Mouse (Mus musculus) hindbrain, embryonic 13.5 days (tissue): ENCODE measurements at regions not wholly inside any gene's neighbourhood (a gene's known extent, or its start where the extent isn't known, plus 50 kb on each side); places are given as distances from the start of the nearest gene placed in this dataset.
A peak's percentile ranks its signal among the peaks of the same experiment; 100 is the strongest.
"Not testable (repeated sequence)": the region's sequence is repeated elsewhere in the genome, so short reads cannot be mapped to it uniquely, and the experiment has no call there.

Experiments
- ATAC-seq: fragments of 200-750 bp; cut with Nextera tagmentation; 2 replicates; pipeline ENCODE4 v1.8.0; 2017; ENCODE audit warnings: moderate TSS enrichment; ENCODE audit not compliant: low FRiP score
- H3K27ac ChIP-seq: fragments of 300-500 bp; sonication (generic); 2 replicates; pipeline ENCODE4 v1.5.1; 2015; ENCODE audit warnings: inconsistent platforms, mild to moderate bottlenecking, moderate library complexity
- H3K27me3 ChIP-seq: fragments of 300-500 bp; sonication (generic); 2 replicates; pipeline ENCODE4 v1.6.1; 2015; ENCODE audit warnings: mild to moderate bottlenecking, inconsistent platforms
- H3K36me3 ChIP-seq: fragments of 300-500 bp; sonication (generic); 2 replicates; pipeline ENCODE4 v1.6.1; 2015; ENCODE audit warnings: mild to moderate bottlenecking, inconsistent platforms
- H3K4me1 ChIP-seq: fragments of 300-500 bp; sonication (generic); replicated peaks from 2 replicates; pipeline ENCODE4 v1.6.1; 2015; ENCODE audit warnings: inconsistent platforms
- H3K4me2 ChIP-seq: fragments of 300-500 bp; sonication (generic); 2 replicates; pipeline ENCODE4 v1.6.1; 2015; ENCODE audit warnings: inconsistent platforms, mild to moderate bottlenecking, moderate library complexity
- H3K4me3 ChIP-seq: fragments of 300-500 bp; sonication (generic); 2 replicates; pipeline ENCODE4 v1.5.1; 2015; ENCODE audit warnings: mild to moderate bottlenecking, inconsistent platforms
- H3K9ac ChIP-seq: fragments of 300-500 bp; sonication (generic); 2 replicates; pipeline ENCODE4 v1.6.1; 2015; ENCODE audit warnings: mild to moderate bottlenecking, inconsistent platforms
- H3K9me3 ChIP-seq: fragments of 300-500 bp; sonication (generic); 2 replicates; pipeline ENCODE4 v1.6.1; 2016; ENCODE audit warnings: inconsistent platforms
- WGBS: fragments of 180-500 bp; shearing (Covaris S2); methylation state at CpG from one replicate; pipeline ENCODE4 v1.1.7; 2015; 5-methylcytosine and 5-hydroxymethylcytosine counted together

DNA sequence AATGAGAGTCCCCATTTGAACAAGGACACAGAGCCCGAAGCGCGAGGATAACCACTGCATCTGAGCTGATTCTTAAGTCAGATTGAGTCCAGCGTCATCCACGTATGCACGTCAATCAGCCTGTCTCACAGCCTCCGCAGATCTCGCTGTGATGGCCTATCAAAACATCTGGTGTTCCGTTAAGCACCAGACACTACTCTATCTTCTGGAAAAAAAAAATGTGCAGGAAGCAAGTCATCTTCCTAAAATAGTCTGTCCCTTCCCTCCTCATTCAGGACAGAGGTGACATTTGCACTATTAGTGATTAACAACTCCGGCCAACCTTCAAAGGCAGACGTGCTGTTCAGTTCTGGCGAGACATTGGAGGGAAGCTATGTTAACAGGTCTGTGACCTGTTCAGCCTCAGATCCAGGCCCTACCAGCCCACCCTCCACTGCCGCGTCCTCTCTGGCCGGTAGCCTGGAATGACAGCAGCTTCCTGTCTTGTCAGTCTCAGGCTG, 81.0 kb downstream of the Cpn2 start:
- Histone ChIP-seq H3K9me3 (no peaks in the 10 kb centered on the region), H3K4me3 (no peak overlapping the region), H3K27ac (no peak overlapping the region), H3K4me1 (peaks cover 26% of the 10 kb centered on the region), H3K27me3 (peaks cover 96% of the 10 kb centered on the region), H3K4me2 (no peak overlapping the region), H3K36me3 (no peaks in the 10 kb centered on the region), H3K9ac (no peak overlapping the region)
- no peak for ATAC-seq
- 68% methylated on average over 15 of the region's 15 CpGs for WGBS

DNA sequence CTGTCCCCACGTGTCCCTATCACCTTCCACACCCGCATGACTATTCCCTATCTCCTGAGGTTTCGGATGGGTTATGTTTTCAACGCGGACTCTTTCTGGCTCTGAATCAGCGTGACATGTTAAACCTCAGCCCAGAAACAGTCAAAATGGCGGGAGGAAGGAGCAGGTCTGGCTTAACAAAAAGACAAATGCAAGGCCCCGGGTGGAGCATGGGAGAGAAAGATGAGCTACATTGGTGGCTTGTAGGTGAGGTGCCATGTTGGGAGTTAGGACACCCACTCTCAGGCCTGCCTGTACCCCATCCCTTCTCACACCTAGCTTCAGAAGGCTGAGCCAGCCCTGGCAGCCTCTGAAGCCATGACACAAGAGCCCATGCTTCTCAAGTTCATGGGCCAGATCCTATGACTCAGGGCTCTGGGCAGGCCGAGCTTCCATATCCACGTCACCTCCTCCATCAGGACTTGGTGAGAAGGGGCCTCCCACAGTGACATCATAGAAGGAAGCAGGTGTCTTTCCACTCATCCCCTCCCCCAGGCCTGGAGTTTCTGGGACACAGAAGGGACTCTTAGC, 80.5 kb downstream of the Cpn2 start:
- H3K4me2 ChIP-seq, result no peak overlapping the region
- WGBS, result 80% methylated on average over 10 of the region's 10 CpGs
- H3K9ac ChIP-seq, result no peak overlapping the region
- H3K9me3 ChIP-seq, result no peaks in the 10 kb centered on the region
- no peak for ATAC-seq
- no peaks in the 10 kb centered on the region for H3K36me3 ChIP-seq
- peaks cover 96% of the 10 kb centered on the region for H3K27me3 ChIP-seq
- H3K4me3 ChIP-seq, result no peak overlapping the region
- H3K27ac ChIP-seq, result no peak overlapping the region
- H3K4me1 ChIP-seq, result peaks cover 26% of the 10 kb centered on the region

GRCm38 (mm10) chr16:30187400-30187799, 79.9 kb downstream of the Cpn2 start:
- H3K36me3 ChIP-seq, result no peaks in the 10 kb centered on the region
- no peak overlapping the region for H3K27ac ChIP-seq
- no peak for ATAC-seq
- peak overlapping the region; percentile 74 for H3K4me2 ChIP-seq
- H3K27me3 ChIP-seq, result peaks cover 96% of the 10 kb centered on the region
- peak overlapping the region; percentile 41; the same call in 1 of the 2 replicates for H3K4me3 ChIP-seq
- H3K4me1 ChIP-seq, result peaks cover 26% of the 10 kb centered on the region
- H3K9me3 ChIP-seq, result no peaks in the 10 kb centered on the region
- no peak overlapping the region for H3K9ac ChIP-seq
- WGBS, result 50% methylated on average over 9 of the region's 9 CpGs

- under 1% methylated on average over 26 of the region's 26 CpGs for WGBS
- no peaks in the 10 kb centered on the region for H3K36me3 ChIP-seq
- peak overlapping the region; percentile 70 for H3K9ac ChIP-seq
- peak overlapping the region; percentile 74 for H3K4me2 ChIP-seq
- H3K4me3 ChIP-seq, result peak overlapping the region; percentile 41
- no peaks in the 10 kb centered on the region for H3K9me3 ChIP-seq
- peaks cover 96% of the 10 kb centered on the region for H3K27me3 ChIP-seq
- H3K27ac ChIP-seq, result no peak overlapping the region
- peaks cover 26% of the 10 kb centered on the region for H3K4me1 ChIP-seq
- ATAC-seq, result peak; percentile 64
Observed at GRCm38 (mm10) chr16:30187907-30188414, 79.3 kb downstream of the Cpn2 start.

GRCm38 (mm10) chr16:30188769-30189430, 78.4 kb downstream of the Cpn2 start:
- 56% methylated on average over 8 of the region's 8 CpGs for WGBS
- no peak overlapping the region for H3K4me3 ChIP-seq
- ATAC-seq, result no peak; the same call in 1 of the 2 replicates
- H3K4me2 ChIP-seq, result no peak overlapping the region
- H3K27ac ChIP-seq, result no peak overlapping the region
- peaks cover 93% of the 10 kb centered on the region for H3K27me3 ChIP-seq
- no peak overlapping the region for H3K9ac ChIP-seq
- H3K9me3 ChIP-seq, result no peaks in the 10 kb centered on the region
- H3K4me1 ChIP-seq, result peaks cover 34% of the 10 kb centered on the region
- H3K36me3 ChIP-seq, result no peaks in the 10 kb centered on the region

GRCm38 (mm10) chr16:30190351-30190750, 76.9 kb downstream of the Cpn2 start:
- Histone ChIP-seq H3K27me3 (peaks cover 91% of the 10 kb centered on the region), H3K4me1 (peaks cover 29% of the 10 kb centered on the region), H3K4me3 (no peak overlapping the region), H3K4me2 (no peak overlapping the region), H3K9me3 (no peaks in the 10 kb centered on the region), H3K27ac (no peak overlapping the region), H3K36me3 (no peaks in the 10 kb centered on the region), H3K9ac (no peak overlapping the region)
- ATAC-seq, result no peak
- 71% methylated on average over 11 of the region's 11 CpGs for WGBS

DNA sequence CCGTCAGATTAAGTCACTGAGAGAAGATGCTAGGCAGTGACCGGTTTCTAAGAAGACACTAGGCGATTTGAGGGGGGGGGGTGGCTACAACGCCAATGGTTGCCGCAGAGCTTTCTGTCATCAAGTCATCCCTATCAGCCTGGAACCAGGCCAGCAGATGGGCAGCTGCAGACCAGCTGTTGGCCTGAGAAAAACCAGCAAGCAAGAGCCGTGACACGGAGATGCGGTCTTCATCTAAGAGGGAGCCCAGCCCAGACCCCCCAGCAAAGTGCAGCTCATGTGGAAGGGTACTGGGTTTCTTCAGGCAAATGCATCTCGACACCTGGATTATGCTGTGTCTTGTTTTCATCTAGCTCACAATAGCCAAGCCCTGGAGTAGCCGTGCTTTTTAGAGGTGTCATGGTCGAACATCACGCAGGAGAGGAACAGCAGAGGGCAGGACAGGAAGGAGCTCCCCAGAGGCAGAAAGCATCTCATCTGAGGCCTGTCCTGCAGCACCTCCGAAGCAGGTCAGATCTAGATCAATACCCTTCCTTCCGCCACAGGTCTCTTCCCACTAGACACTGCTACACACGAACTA, 76.3 kb downstream of the Cpn2 start:
- H3K27me3 ChIP-seq, result peaks cover 87% of the 10 kb centered on the region
- WGBS, result 74% methylated on average over 15 of the region's 15 CpGs
- H3K4me1 ChIP-seq, result peaks cover 27% of the 10 kb centered on the region
- no peaks in the 10 kb centered on the region for H3K9me3 ChIP-seq
- no peak overlapping the region for H3K4me2 ChIP-seq
- H3K9ac ChIP-seq, result no peak overlapping the region
- H3K4me3 ChIP-seq, result no peak overlapping the region
- H3K36me3 ChIP-seq, result no peaks in the 10 kb centered on the region
- ATAC-seq, result no peak
- H3K27ac ChIP-seq, result no peak overlapping the region

- H3K4me2 ChIP-seq, result no peak overlapping the region
- no peaks in the 10 kb centered on the region for H3K9me3 ChIP-seq
- no peak overlapping the region for H3K9ac ChIP-seq
- peaks cover 16% of the 10 kb centered on the region for H3K4me1 ChIP-seq
- no peak overlapping the region for H3K4me3 ChIP-seq
- H3K27me3 ChIP-seq, result peaks cover 77% of the 10 kb centered on the region
- H3K27ac ChIP-seq, result peak overlapping the region; percentile 12; the same call in 1 of the 2 replicates
- H3K36me3 ChIP-seq, result no peaks in the 10 kb centered on the region
- WGBS, result 44% methylated on average over 8 of the region's 8 CpGs
- peak; percentile 67; the same call in 1 of the 2 replicates for ATAC-seq
Observed at GRCm38 (mm10) chr16:30193294-30194261, 73.7 kb downstream of the Cpn2 start.

DNA sequence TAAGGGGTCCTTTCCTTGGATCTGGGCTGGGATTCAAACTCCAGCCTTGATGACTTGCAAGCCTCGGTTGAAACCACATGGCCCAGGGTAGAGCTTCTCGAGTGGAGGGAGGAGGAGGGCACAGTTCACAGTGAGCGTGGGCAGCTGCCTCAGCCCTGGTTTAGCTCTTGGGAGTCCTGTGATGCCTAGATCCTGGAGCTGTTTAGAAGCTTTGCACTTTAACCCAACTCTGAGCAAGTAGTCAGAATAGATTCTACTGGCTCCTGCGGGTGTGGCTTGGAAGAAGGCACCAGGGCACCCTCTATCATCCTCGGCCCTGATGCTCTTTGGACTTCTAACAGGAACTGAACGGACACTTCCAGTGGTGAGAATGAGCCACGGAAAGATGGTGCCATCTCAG, 72.5 kb downstream of the Cpn2 start:
- ATAC-seq, result no peak
- Histone ChIP-seq H3K4me1 (peaks cover 16% of the 10 kb centered on the region), H3K9ac (no peak overlapping the region), H3K27ac (no peak overlapping the region), H3K27me3 (peaks cover 70% of the 10 kb centered on the region), H3K4me2 (no peak overlapping the region), H3K36me3 (no peaks in the 10 kb centered on the region), H3K9me3 (peaks cover 4% of the 10 kb centered on the region; the same call in 1 of the 2 replicates), H3K4me3 (no peak overlapping the region)
- WGBS, result 87% methylated on average over 7 of the region's 7 CpGs

DNA sequence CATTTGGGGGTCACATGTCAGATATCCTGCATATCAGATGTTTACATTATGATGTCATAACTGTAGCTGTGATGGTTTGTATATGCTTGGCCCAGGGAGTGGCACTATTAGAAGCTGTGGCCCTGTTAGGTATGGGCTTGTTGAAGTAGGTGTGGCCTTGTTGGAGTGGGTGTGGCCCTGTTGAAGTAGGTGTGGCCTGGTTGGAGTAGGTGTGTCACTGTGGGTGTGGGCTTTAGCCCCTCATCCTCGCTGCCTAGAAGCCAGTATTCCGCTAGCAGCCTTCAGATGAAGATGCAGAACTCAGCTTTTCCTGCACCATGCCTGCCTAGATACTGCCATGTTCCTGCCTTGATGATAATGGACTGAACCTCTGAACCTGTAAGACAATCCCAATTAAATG, 71.4 kb downstream of the Cpn2 start:
- 96% methylated on average over 2 of the region's 2 CpGs for WGBS
- not testable (repeated sequence) for H3K9me3 ChIP-seq, H3K4me3 ChIP-seq, H3K27ac ChIP-seq, H3K36me3 ChIP-seq, H3K9ac ChIP-seq, ATAC-seq, H3K4me2 ChIP-seq
- Histone ChIP-seq H3K27me3 (peaks cover 60% of the 10 kb centered on the region), H3K4me1 (peaks cover 16% of the 10 kb centered on the region)

DNA sequence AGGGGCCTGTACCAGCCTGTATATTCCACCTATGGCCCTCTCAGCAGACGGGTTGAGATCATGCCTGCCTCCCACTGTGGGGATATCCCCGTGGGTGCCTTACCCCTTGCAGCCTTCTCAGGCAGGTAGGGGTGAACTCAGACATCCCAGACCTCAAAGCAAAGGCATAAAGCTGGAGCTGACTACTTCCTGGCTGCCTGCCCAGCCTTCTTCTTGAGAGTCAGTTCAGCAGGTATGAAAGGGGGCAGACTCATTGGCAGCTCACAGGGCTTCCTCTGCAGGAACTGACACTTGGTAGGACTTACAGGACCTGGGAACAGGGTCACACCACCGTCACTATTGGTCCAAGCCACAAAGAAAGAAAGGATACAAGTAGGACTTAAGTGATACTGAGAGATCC, 69.9 kb downstream of the Cpn2 start:
- Histone ChIP-seq H3K4me2 (no peak overlapping the region), H3K36me3 (no peaks in the 10 kb centered on the region), H3K9me3 (peaks cover 4% of the 10 kb centered on the region; the same call in 1 of the 2 replicates), H3K27ac (no peak overlapping the region), H3K9ac (no peak overlapping the region), H3K27me3 (peaks cover 46% of the 10 kb centered on the region), H3K4me3 (no peak overlapping the region), H3K4me1 (peaks cover 16% of the 10 kb centered on the region)
- WGBS, result 79% methylated on average over 3 of the region's 3 CpGs
- no peak for ATAC-seq

- no peaks in the 10 kb centered on the region for H3K4me1 ChIP-seq
- H3K4me2 ChIP-seq, result no peak overlapping the region
- WGBS, result 67% methylated on average over 4 of the region's 4 CpGs
- peaks cover 4% of the 10 kb centered on the region; the same call in 1 of the 2 replicates for H3K9me3 ChIP-seq
- no peak overlapping the region for H3K27ac ChIP-seq
- no peak overlapping the region for H3K9ac ChIP-seq
- no peaks in the 10 kb centered on the region for H3K36me3 ChIP-seq
- no peak overlapping the region for H3K4me3 ChIP-seq
- no peak for ATAC-seq
- H3K27me3 ChIP-seq, result peaks cover 50% of the 10 kb centered on the region
Observed at GRCm38 (mm10) chr16:30199836-30200235, 67.5 kb downstream of the Cpn2 start.
